ENCODE assay signal across 18 mouse cellular contexts in the genomic region with DNA sequence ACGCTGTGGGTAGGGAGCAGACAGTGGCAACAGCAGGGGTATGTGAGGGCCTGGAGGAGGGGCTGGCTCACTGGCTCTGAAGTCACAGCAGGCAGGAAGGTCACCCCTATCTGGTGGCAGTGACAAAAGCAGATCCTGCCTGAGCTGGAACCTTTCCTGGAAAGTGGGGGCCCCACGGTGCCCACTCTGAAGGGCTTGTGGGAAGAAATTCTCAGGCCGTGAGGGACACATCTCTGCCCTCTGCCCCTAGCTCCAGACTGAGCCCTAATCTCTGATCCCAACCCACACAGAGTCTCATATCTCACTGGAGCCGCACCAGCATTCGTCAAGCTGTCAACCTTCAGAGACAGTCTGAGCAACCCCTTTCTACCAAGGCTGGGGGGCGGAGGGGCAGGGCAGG. TPM values are rescaled to one million over a fixed set of nuclear protein-coding genes. Genes with fewer than 3 reads are reported as not detected.
DNase-seq lines count a peak whose midpoint lies in the region; ATAC-seq lines count a peak whose summit lies in the region.
"Had no signal": no experiment of that assay in that cellular context is flagged by ENCODE, and none has a peak within 500 bp of the region (broad histone marks: within the 10 kb centered on the region; RNA-seq: fewer than 3 reads in every experiment).

No protein-coding gene starts in this region.

- H3K4me1 ChIP-seq in liver, embryonic 11.5 days (replicated peaks; ENCODE audit: control insufficient read depth, insufficient read depth, low read length), result peaks cover 36% of the 10 kb centered on the region

- no peaks in the 10 kb centered on the region for H3K27me3 ChIP-seq in liver, embryonic 11.5 days (replicated peaks; ENCODE audit: control insufficient read depth, insufficient read depth, low read length)
- H3K27me3 ChIP-seq: lung, embryonic 15.5 days had no signal

- peak; percentile 35 for DNase-seq in adrenal gland, postnatal 14 days
- no peak for DNase-seq in adrenal gland, postnatal 25 days
- peak; percentile 50 to 53 for DNase-seq in spleen, postnatal 10 days (ENCODE audit: low spot score in 2 of 2)
- no peak for DNase-seq in spleen, postnatal 14 days (ENCODE audit: low spot score in 2 of 2)
- peak; percentile 50 for DNase-seq in liver, embryonic 11.5 days (ENCODE audit: low spot score)
- DNase-seq in lung, postnatal 36 days, result no peak
- no peak for DNase-seq in kidney, postnatal 10 days
- DNase-seq in thymus, postnatal 0 days (ENCODE audit: low spot score), result no peak
- DNase-seq: cerebellum, adult 9-10 months; gastrocnemius, postnatal 10 days; kidney, adult 8-10 months; layer of hippocampus, postnatal 36 days; right cerebral cortex, postnatal 4 days; thymus, postnatal 4 days had no signal

- no peak overlapping the region for H3K4me3 ChIP-seq in liver, embryonic 11.5 days (ENCODE audit: low read depth, low read length)
- H3K4me3 ChIP-seq: hindbrain, embryonic 10.5 days; lung, embryonic 15.5 days; midbrain, embryonic 10.5 days had no signal

- H3K4me2 ChIP-seq in liver, embryonic 11.5 days, result peak overlapping the region; percentile 39
- H3K4me2 ChIP-seq: lung, embryonic 15.5 days had no signal

- no peaks in the 10 kb centered on the region for H3K9me3 ChIP-seq in liver, embryonic 11.5 days (ENCODE audit: control insufficient read depth, low read length)
- H3K9me3 ChIP-seq: hindbrain, embryonic 10.5 days; lung, embryonic 15.5 days; midbrain, embryonic 10.5 days had no signal

- peak overlapping the region; percentile 78 for H3K27ac ChIP-seq in liver, embryonic 11.5 days (ENCODE audit: low read depth, low read length)
- H3K27ac ChIP-seq: hindbrain, embryonic 10.5 days; lung, embryonic 15.5 days; midbrain, embryonic 10.5 days had no signal

- peak; percentile 90 for ATAC-seq in liver, embryonic 11.5 days (replicated peaks; ENCODE audit: low FRiP score)
- ATAC-seq: forebrain, embryonic 16.5 days had no signal

- no peaks in the 10 kb centered on the region for H3K36me3 ChIP-seq in liver, embryonic 11.5 days (ENCODE audit: control insufficient read depth, insufficient read depth, low read length)
- H3K36me3 ChIP-seq: hindbrain, embryonic 10.5 days; lung, embryonic 15.5 days; midbrain, embryonic 10.5 days had no signal

- peak overlapping the region; percentile 64 for H3K9ac ChIP-seq in liver, embryonic 11.5 days (ENCODE audit: low read depth, low read length)
- H3K9ac ChIP-seq: lung, embryonic 15.5 days had no signal

- WGBS in liver, embryonic 11.5 days, result 14% methylated on average over 6 of the region's 6 CpGs

RNA-seq across cellular contexts. Expression of a gene that starts 15.8 kb away (rescaled TPM):
- 53.0 and 58.0 TPM in 2 replicates for total RNA-seq in adrenal gland, postnatal 14 days (2021)
- 36.5 and 40.0 TPM in 2 replicates for total RNA-seq in adrenal gland, postnatal 25 days (2021)
- polyA plus RNA-seq in liver, embryonic 11.5 days (2014; fragmentation: Nextera tagmentation; extraction: Ambion mirVana), result 290 and 303 TPM in 2 replicates
- polyA plus RNA-seq in thymus, postnatal 0 days (2015; fragmentation: Nextera tagmentation; extraction: Ambion mirVana), result 76.2 and 78.7 TPM in 2 replicates

RNA-seq across cellular contexts. Expression of a gene that starts 54.3 kb away (rescaled TPM):
- total RNA-seq in adrenal gland, postnatal 14 days (2021), result 25.9 and 32.1 TPM in 2 replicates
- 30.2 and 37.1 TPM in 2 replicates for total RNA-seq in adrenal gland, postnatal 25 days (2021)
- polyA plus RNA-seq in liver, embryonic 11.5 days (2014; fragmentation: Nextera tagmentation; extraction: Ambion mirVana), result 14.2 and 14.5 TPM in 2 replicates
- polyA plus RNA-seq in thymus, postnatal 0 days (2015; fragmentation: Nextera tagmentation; extraction: Ambion mirVana), result 6.1 and 8.0 TPM in 2 replicates

Comparison
In these comparisons a context has a peak if more than half of its experiments do, and no peak if none do; other contexts are left out.
1. DNase-seq: peak in adrenal gland, postnatal 14 days (single experiment), spleen, postnatal 10 days (2 of 2) and liver, embryonic 11.5 days (single experiment); none in adrenal gland, postnatal 25 days (single experiment), spleen, postnatal 14 days (0 of 2), lung, postnatal 36 days (single experiment), kidney, postnatal 10 days (single experiment) and thymus, postnatal 0 days (single experiment).